Mouse (Mus musculus) myocyte (in vitro differentiated cells): Measurements from ENCODE around the gene Uts2b.

Experiments used
- CEBPB ChIP-seq: IDR thresholded peaks from 2 replicates; pipeline ENCODE4 v1.6.1; 2011; ENCODE audit warnings: mild to moderate bottlenecking, moderate library complexity; ENCODE audit not compliant: poor library complexity, insufficient read depth, severe bottlenecking
- POLR2A ChIP-seq: IDR thresholded peaks from one replicate; pipeline ENCODE4 v1.6.1; 2011; ENCODE audit warnings: low read depth, mild to moderate bottlenecking, control low read depth, moderate library complexity; ENCODE audit not compliant: insufficient read length
- POLR2AphosphoS2 ChIP-seq: IDR thresholded peaks from one replicate; pipeline ENCODE4 v1.6.1; 2011; ENCODE audit warnings: low read depth, control low read depth; ENCODE audit not compliant: insufficient read length
- USF1 ChIP-seq: IDR thresholded peaks from one replicate; pipeline ENCODE4 v1.6.1; 2011; ENCODE audit warnings: low read depth, mild to moderate bottlenecking, control low read depth, moderate library complexity

- TF ChIP-seq POLR2AphosphoS2 = no peak
- no peak for TF ChIP-seq CEBPB
- no peak for TF ChIP-seq POLR2A
- no peak for TF ChIP-seq USF1
Measured at GRCm38 (mm10) chr16:27399719-27400253, 29.7 kb upstream of the Uts2b start.
